Mouse (Mus musculus): ENCODE measurements at regions not wholly inside any gene's neighbourhood (a gene's known extent, or its start where the extent isn't known, plus 50 kb on each side); places are given as distances from the start of the nearest gene placed in this dataset.

- no peak for DNase-seq (ENCODE audit: low spot score in 2 of 2)
Observed at GRCm38 (mm10) chr1:184298701-184299100, 264.6 kb upstream of the 1700056E22Rik start.

- no peak for DNase-seq (ENCODE audit: low spot score in 2 of 2)
Observed at GRCm38 (mm10) chr1:184297001-184297740, 263.1 kb upstream of the 1700056E22Rik start.

- no peak for DNase-seq (ENCODE audit: low spot score in 2 of 2)
Observed at GRCm38 (mm10) chr1:184291129-184291528, 257.0 kb upstream of the 1700056E22Rik start.

GRCm38 (mm10) chr1:184289733-184290416 lies 255.8 kb upstream of the 1700056E22Rik start:
- no peak for DNase-seq (ENCODE audit: low spot score in 2 of 2)

- DNase-seq (ENCODE audit: low spot score in 2 of 2), result no peak
Observed at GRCm38 (mm10) chr1:184281768-184282167, 247.7 kb upstream of the 1700056E22Rik start.

GRCm38 (mm10) chr1:184279263-184279662 lies 245.2 kb upstream of the 1700056E22Rik start:
- no peak for DNase-seq (ENCODE audit: low spot score in 2 of 2)

- DNase-seq (ENCODE audit: low spot score in 2 of 2), result no peak
Observed at GRCm38 (mm10) chr1:184277001-184277400, 242.9 kb upstream of the 1700056E22Rik start.

GRCm38 (mm10) chr1:184275877-184276276 lies 241.8 kb upstream of the 1700056E22Rik start:
- DNase-seq (ENCODE audit: low spot score in 2 of 2), result no peak

- no peak for DNase-seq (ENCODE audit: low spot score in 2 of 2)
Observed at GRCm38 (mm10) chr1:184275396-184275795, 241.3 kb upstream of the 1700056E22Rik start.

- no peak for DNase-seq (ENCODE audit: low spot score in 2 of 2)
Observed at GRCm38 (mm10) chr1:184274704-184275103, 240.6 kb upstream of the 1700056E22Rik start.

GRCm38 (mm10) chr1:184273722-184274121 lies 239.6 kb upstream of the 1700056E22Rik start:
- no peak for DNase-seq (ENCODE audit: low spot score in 2 of 2)

GRCm38 (mm10) chr1:184271254-184271653 lies 237.2 kb upstream of the 1700056E22Rik start:
- no peak for DNase-seq (ENCODE audit: low spot score in 2 of 2)

- DNase-seq (ENCODE audit: low spot score in 2 of 2), result peak; percentile 9 to 31
Observed at GRCm38 (mm10) chr1:184266051-184266450, 231.9 kb upstream of the 1700056E22Rik start.

- DNase-seq (ENCODE audit: low spot score in 2 of 2), result peak; percentile 10 to 42
Observed at GRCm38 (mm10) chr1:184262975-184263374, 228.9 kb upstream of the 1700056E22Rik start.

- no peak for DNase-seq (ENCODE audit: low spot score in 2 of 2)
Observed at GRCm38 (mm10) chr1:184261385-184261727, 227.3 kb upstream of the 1700056E22Rik start.

- peak in 1 of 2 experiments; percentile 14 for DNase-seq (ENCODE audit: low spot score in 2 of 2)
Observed at GRCm38 (mm10) chr1:184260722-184261384, 226.8 kb upstream of the 1700056E22Rik start.

- DNase-seq (ENCODE audit: low spot score in 2 of 2), result no peak
Observed at GRCm38 (mm10) chr1:184259853-184260252, 225.8 kb upstream of the 1700056E22Rik start.

GRCm38 (mm10) chr1:184257356-184257755 lies 223.3 kb upstream of the 1700056E22Rik start:
- DNase-seq (ENCODE audit: low spot score in 2 of 2), result no peak

- DNase-seq (ENCODE audit: low spot score in 2 of 2), result no peak
Observed at GRCm38 (mm10) chr1:184254951-184255350, 220.8 kb upstream of the 1700056E22Rik start.

- DNase-seq (ENCODE audit: low spot score in 2 of 2), result no peak
Observed at GRCm38 (mm10) chr1:184244730-184245488, 210.8 kb upstream of the 1700056E22Rik start.

GRCm38 (mm10) chr1:184244296-184244695 lies 210.2 kb upstream of the 1700056E22Rik start:
- DNase-seq (ENCODE audit: low spot score in 2 of 2), result no peak

GRCm38 (mm10) chr1:184241846-184242245 lies 207.7 kb upstream of the 1700056E22Rik start:
- DNase-seq (ENCODE audit: low spot score in 2 of 2), result no peak

Measured in natural killer cell, adult 2 months (primary cell).